Mouse (Mus musculus): Measurements from ENCODE around the gene Haus6. TPM values are rescaled to one million over a fixed set of nuclear protein-coding genes. Genes with fewer than 3 reads are reported as not detected.
"Not testable (repeated sequence)": the region's sequence is repeated elsewhere in the genome, so short reads cannot be mapped to it uniquely, and the experiment has no call there.

The Haus6 gene
- polyA plus RNA-seq, 2 experiments: 5.7 to 12.7 TPM

DNA sequence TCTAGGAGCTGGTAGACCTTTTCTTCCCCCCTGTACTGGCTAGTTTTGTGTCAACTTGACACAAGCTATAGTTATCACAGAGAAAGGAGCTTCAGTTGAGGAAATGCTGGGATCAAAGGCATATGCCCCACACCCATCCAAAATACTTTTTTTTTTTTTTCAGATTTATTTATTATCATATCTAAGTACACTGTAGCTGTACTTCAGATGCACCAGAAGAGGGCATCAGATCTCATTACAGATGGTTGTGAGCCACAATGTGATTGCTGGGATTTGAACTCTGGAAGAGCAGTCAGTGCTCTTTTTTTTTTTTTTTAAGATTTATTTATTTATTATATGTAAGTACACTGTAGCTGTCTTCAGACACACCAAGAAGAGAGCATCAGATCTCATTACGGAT is 10.7 kb upstream of the Haus6 start:
- H3K9ac ChIP-seq (replicated peaks); ATAC-seq (ENCODE audit: insufficient read depth); H3K9me3 ChIP-seq (ENCODE audit: control insufficient read depth, low read length); DNase-seq (ENCODE audit: low read depth in 3 of 3, low spot score in 3 of 3); H3K4me1 ChIP-seq (replicated peaks; ENCODE audit: control insufficient read depth in 2 of 2, insufficient read depth in 2 of 2, low read length in 1 of 2); H3K4me3 ChIP-seq (ENCODE audit: insufficient read depth in 1 of 2, low read depth in 2 of 2, low read length in 2 of 2); H3K27ac ChIP-seq; H3K27me3 ChIP-seq (ENCODE audit: control insufficient read depth, insufficient read depth, low read length); H3K36me3 ChIP-seq (replicated peaks; ENCODE audit: control insufficient read depth, insufficient read depth, low read depth); H3K4me2 ChIP-seq (ENCODE audit: low read depth): not testable (repeated sequence)
- WGBS (ENCODE audit: insufficient replicate concordance): 50% methylated on average over 1 of the region's 1 CpGs
- peak; percentile 34; the same call in 1 of the 2 replicates for TF ChIP-seq CTCF (IDR thresholded peaks at IDR 0.05; ENCODE audit: low read depth)

DNA sequence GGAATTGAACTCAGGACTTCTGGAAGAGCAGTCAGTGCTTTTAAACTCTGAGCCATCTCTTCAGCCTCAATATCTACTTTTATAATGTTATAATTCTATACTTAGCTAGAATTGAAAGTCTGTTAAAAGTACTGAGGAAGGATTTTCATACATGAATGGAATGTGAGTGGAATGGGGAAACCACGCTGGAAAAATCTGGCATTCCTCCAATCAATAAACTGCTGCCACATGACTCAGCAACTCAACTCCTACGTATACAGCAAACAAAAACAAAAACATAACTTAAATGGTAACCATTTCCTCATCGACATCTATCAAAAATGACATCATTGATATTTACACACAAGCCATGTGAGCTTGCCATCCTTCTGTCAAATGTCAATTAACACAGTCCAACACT is 10.3 kb upstream of the Haus6 start:
- DNase-seq (ENCODE audit: low read depth in 3 of 3, low spot score in 3 of 3) (no peak), ATAC-seq (ENCODE audit: insufficient read depth) (no peak)
- Histone ChIP-seq H3K9ac (replicated peaks) (no peak overlapping the region), H3K4me3 (ENCODE audit: insufficient read depth in 1 of 2, low read depth in 2 of 2, low read length in 2 of 2) (no peak overlapping the region), H3K4me1 (replicated peaks; ENCODE audit: control insufficient read depth in 2 of 2, insufficient read depth in 2 of 2, low read length in 1 of 2) (no peaks in the 10 kb centered on the region), H3K36me3 (replicated peaks; ENCODE audit: control insufficient read depth, insufficient read depth, low read depth) (no peaks in the 10 kb centered on the region), H3K27me3 (ENCODE audit: control insufficient read depth, insufficient read depth, low read length) (no peaks in the 10 kb centered on the region), H3K9me3 (ENCODE audit: control insufficient read depth, low read length) (no peaks in the 10 kb centered on the region), H3K4me2 (ENCODE audit: low read depth) (no peak overlapping the region), H3K27ac (no peak overlapping the region)
- TF ChIP-seq EP300 (IDR thresholded peaks at IDR 0.05; ENCODE audit: low read depth): no peak
- TF ChIP-seq CTCF (IDR thresholded peaks at IDR 0.05; ENCODE audit: low read depth): no peak
- 65% methylated on average over 3 of the region's 3 CpGs for WGBS (ENCODE audit: insufficient replicate concordance)

DNA sequence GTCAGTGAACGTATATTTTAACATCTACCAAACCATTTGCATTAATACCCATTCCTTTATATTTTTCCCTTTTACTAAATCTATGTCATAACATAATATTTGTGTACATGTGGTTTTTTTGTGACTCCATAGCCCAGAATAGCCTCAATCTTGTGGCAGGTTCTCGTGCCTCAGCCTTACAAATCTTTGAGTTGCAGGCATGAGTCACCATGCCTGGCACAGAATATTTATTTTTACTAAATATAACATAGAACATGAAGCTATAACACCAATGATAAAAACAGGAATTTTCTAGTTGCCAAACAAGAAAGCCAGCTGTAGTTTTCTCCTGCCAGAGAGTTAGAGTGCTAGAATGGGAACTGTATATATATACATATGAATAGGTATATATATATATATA is 8.7 kb upstream of the Haus6 start:
- Histone ChIP-seq H3K4me1 (replicated peaks; ENCODE audit: control insufficient read depth in 2 of 2, insufficient read depth in 2 of 2, low read length in 1 of 2) (no peaks in the 10 kb centered on the region), H3K4me2 (ENCODE audit: low read depth) (no peak overlapping the region), H3K9ac (replicated peaks) (no peak overlapping the region), H3K27me3 (ENCODE audit: control insufficient read depth, insufficient read depth, low read length) (no peaks in the 10 kb centered on the region), H3K4me3 (ENCODE audit: insufficient read depth in 1 of 2, low read depth in 2 of 2, low read length in 2 of 2) (no peak overlapping the region), H3K36me3 (replicated peaks; ENCODE audit: control insufficient read depth, insufficient read depth, low read depth) (no peaks in the 10 kb centered on the region), H3K27ac (no peak overlapping the region), H3K9me3 (ENCODE audit: control insufficient read depth, low read length) (no peaks in the 10 kb centered on the region)
- DNase-seq (ENCODE audit: low read depth in 3 of 3, low spot score in 3 of 3): no peak
- 43% methylated on average over 2 of the region's 2 CpGs for WGBS (ENCODE audit: insufficient replicate concordance)
- ATAC-seq (ENCODE audit: insufficient read depth): no peak
- TF ChIP-seq EP300 (IDR thresholded peaks at IDR 0.05; ENCODE audit: low read depth) (no peak), CTCF (IDR thresholded peaks at IDR 0.05; ENCODE audit: low read depth) (no peak)

DNA sequence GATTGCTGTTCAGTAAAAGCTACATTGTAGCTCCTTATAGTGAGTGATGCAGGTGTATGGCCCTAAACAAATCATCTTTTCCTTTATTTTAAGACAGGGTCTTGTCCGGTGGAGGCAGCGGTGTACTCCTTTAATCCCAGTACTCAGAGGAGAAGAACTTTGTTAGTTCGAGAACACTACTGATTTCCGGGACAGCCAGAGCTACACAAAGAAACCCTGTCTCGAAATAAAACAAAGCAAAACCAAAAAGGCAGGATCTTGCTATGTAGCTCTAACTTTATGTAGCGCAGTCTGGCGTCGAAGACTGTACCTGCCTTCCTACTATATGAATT is 400 bp upstream of the Haus6 start:
- no peaks in the 10 kb centered on the region for H3K27me3 ChIP-seq (ENCODE audit: control insufficient read depth, insufficient read depth, low read length)
- peak overlapping the region; percentile 64 for H3K4me2 ChIP-seq (ENCODE audit: low read depth)
- peaks cover 0 to 16% of the 10 kb centered on the region in 2 experiments; a peak in 2 of 4 replicates for H3K4me1 ChIP-seq (replicated peaks; ENCODE audit: control insufficient read depth in 2 of 2, insufficient read depth in 2 of 2, low read length in 1 of 2)
- TF ChIP-seq EP300 (IDR thresholded peaks at IDR 0.05; ENCODE audit: low read depth): no peak
- TF ChIP-seq CTCF (IDR thresholded peaks at IDR 0.05; ENCODE audit: low read depth): no peak
- peak overlapping the region; percentile 77 for H3K9ac ChIP-seq (replicated peaks)
- peak overlapping the region; percentile 51 to 85 for H3K4me3 ChIP-seq (ENCODE audit: insufficient read depth in 1 of 2, low read depth in 2 of 2, low read length in 2 of 2)
- peaks cover 2% of the 10 kb centered on the region for H3K36me3 ChIP-seq (replicated peaks; ENCODE audit: control insufficient read depth, insufficient read depth, low read depth)
- no peaks in the 10 kb centered on the region for H3K9me3 ChIP-seq (ENCODE audit: control insufficient read depth, low read length)
- 36% methylated on average over 8 of the region's 8 CpGs for WGBS (ENCODE audit: insufficient replicate concordance)
- no peak for DNase-seq (ENCODE audit: low read depth in 3 of 3, low spot score in 3 of 3)
- ATAC-seq (ENCODE audit: insufficient read depth): no peak
- H3K27ac ChIP-seq: peak overlapping the region; percentile 56

DNA sequence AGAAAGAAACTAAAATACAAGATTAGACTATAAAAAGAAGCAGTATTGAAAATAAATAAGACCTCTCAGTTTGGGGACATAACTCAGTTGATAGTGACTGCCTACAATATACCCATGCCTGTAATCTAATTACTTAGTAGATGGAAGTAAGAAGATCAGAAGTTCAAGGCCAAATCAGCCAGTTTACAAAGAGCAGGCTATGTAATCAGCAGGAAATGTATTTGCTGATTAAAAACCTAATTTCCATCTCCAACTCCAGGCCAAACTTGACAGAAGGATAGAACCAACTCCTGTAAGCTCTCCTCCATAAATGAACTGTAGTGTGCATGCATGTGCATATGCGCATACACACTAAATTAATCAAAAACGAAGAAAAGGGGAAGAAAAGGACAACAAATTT is 20.6 kb downstream of the Haus6 start:
- 74% methylated on average over 2 of the region's 2 CpGs for WGBS (ENCODE audit: insufficient replicate concordance)

More for the DNA sequence above, 20.6 kb downstream of the Haus6 start:
- H3K27ac ChIP-seq: no peak overlapping the region
- H3K4me2 ChIP-seq (ENCODE audit: low read depth): no peak overlapping the region
- no peak overlapping the region for H3K9ac ChIP-seq (replicated peaks)
- DNase-seq (ENCODE audit: low read depth in 3 of 3, low spot score in 3 of 3): no peak
- no peaks in the 10 kb centered on the region for H3K4me1 ChIP-seq (replicated peaks; ENCODE audit: control insufficient read depth in 2 of 2, insufficient read depth in 2 of 2, low read length in 1 of 2)
- H3K9me3 ChIP-seq (ENCODE audit: control insufficient read depth, low read length): no peaks in the 10 kb centered on the region
- H3K27me3 ChIP-seq (ENCODE audit: control insufficient read depth, insufficient read depth, low read length): no peaks in the 10 kb centered on the region
- TF ChIP-seq CTCF (IDR thresholded peaks at IDR 0.05; ENCODE audit: low read depth): no peak
- TF ChIP-seq EP300 (IDR thresholded peaks at IDR 0.05; ENCODE audit: low read depth): no peak
- no peak for ATAC-seq (ENCODE audit: insufficient read depth)
- no peak overlapping the region for H3K4me3 ChIP-seq (ENCODE audit: insufficient read depth in 1 of 2, low read depth in 2 of 2, low read length in 2 of 2)
- peaks cover 46% of the 10 kb centered on the region for H3K36me3 ChIP-seq (replicated peaks; ENCODE audit: control insufficient read depth, insufficient read depth, low read depth)
